Mouse (Mus musculus): ENCODE results near the gene Sept7. TPM values are rescaled to one million over a fixed set of nuclear protein-coding genes. Genes with fewer than 3 reads are reported as not detected.

Sept7 gene
- 100 to 1,000 TPM in 1 of 2 experiments, 10 to 100 TPM in 1; 90.6 to 101 TPM for total RNA-seq (2023)

DNA sequence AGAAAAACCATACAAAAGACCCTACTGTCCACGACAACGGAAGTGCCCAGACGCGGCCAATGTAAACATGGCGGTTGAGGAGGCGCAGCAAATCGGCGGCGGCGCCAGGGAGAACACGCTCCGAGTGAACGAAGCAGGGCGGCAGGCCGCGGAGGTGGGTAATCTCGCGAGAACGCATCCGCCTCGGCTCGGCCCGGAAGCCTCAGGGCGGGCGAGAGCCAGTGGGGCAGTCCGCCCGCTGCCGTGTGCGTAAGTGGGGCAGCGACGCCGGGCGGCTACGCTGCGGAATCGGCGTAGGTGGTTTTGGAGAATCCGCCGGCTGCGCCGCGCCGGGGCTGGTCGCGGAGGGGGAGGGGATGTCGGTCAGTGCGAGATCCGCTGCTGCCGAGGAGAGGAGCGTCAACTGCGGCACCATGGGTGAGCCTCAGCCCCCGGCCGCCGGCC lies at the start of gene Sept7:
Sept7 (plus strand) TSS at position 157 of the 444 bp plus-strand sequence.

Other genes with a start within 250 kb of the Sept7 start
- not detected for gene Gm10181, start 163.0 kb upstream of the Sept7 start, total RNA-seq (2023)
- 10 to 100 TPM; 61.0 to 61.9 TPM for gene Herpud2, start 100.6 kb upstream of the Sept7 start, total RNA-seq (2023)
- 10 to 100 TPM; 36.4 to 40.6 TPM for gene Eepd1, start 229.1 kb downstream of the Sept7 start, total RNA-seq (2023)

All from neutrophil, adult 83 days (primary cell).